In genomic region chr2:33626262-33627057, GRCm38 (mm10) we compare ENCODE assay signal across 16 mouse cellular contexts. TPM values are rescaled to one million over a fixed set of nuclear protein-coding genes. Genes with fewer than 3 reads are reported as not detected.
DNase-seq lines count a peak whose midpoint lies in the region; ATAC-seq and TF ChIP-seq lines count a peak whose summit lies in the region.
"Had no signal": no experiment of that assay in that cellular context is flagged by ENCODE, and none has a peak within 500 bp of the region (broad histone marks: within the 10 kb centered on the region; RNA-seq: fewer than 3 reads in every experiment).

No protein-coding gene starts in this region.

- no peak for TF ChIP-seq CTCF in midbrain, postnatal 0 days (IDR thresholded peaks at IDR 0.05)

- H3K27ac ChIP-seq in midbrain, embryonic 11.5 days (ENCODE audit: low read depth, low read length) = no peak overlapping the region
- no peak overlapping the region for H3K27ac ChIP-seq in midbrain, postnatal 0 days (ENCODE audit: low read depth, low read length)
- 0 out of 2 replicates have a peak overlapping the region, but pooled peaks have one; percentile 2 for H3K27ac ChIP-seq in embryonic facial prominence, embryonic 13.5 days
- peak overlapping the region; percentile 63 for H3K27ac ChIP-seq in limb, embryonic 10.5 days
- H3K27ac ChIP-seq: heart, embryonic 10.5 days; liver, embryonic 13.5 days; midbrain, embryonic 15.5 days had no signal

- H3K4me1 ChIP-seq in midbrain, embryonic 11.5 days (ENCODE audit: control insufficient read depth, insufficient read depth, low read length) = peaks cover 36% of the 10 kb centered on the region
- H3K4me1 ChIP-seq in midbrain, postnatal 0 days (ENCODE audit: insufficient read depth, low read length) = no peaks in the 10 kb centered on the region
- H3K4me1 ChIP-seq in embryonic facial prominence, embryonic 13.5 days = peaks cover 64% of the 10 kb centered on the region
- peaks cover 91% of the 10 kb centered on the region for H3K4me1 ChIP-seq in limb, embryonic 10.5 days
- H3K4me1 ChIP-seq: liver, embryonic 13.5 days had no signal

- H3K9me3 ChIP-seq in midbrain, embryonic 11.5 days (ENCODE audit: control insufficient read depth, low read length) = no peaks in the 10 kb centered on the region
- H3K9me3 ChIP-seq in midbrain, postnatal 0 days (ENCODE audit: low read length) = no peaks in the 10 kb centered on the region
- H3K9me3 ChIP-seq in embryonic facial prominence, embryonic 13.5 days = no peaks in the 10 kb centered on the region
- H3K9me3 ChIP-seq in limb, embryonic 10.5 days (replicated peaks) = no peaks in the 10 kb centered on the region
- H3K9me3 ChIP-seq: heart, embryonic 10.5 days; liver, embryonic 13.5 days; midbrain, embryonic 15.5 days had no signal

- H3K27me3 ChIP-seq in midbrain, embryonic 11.5 days (ENCODE audit: control insufficient read depth, insufficient read depth, low read length) = peaks cover 100% of the 10 kb centered on the region
- peaks cover 69% of the 10 kb centered on the region for H3K27me3 ChIP-seq in midbrain, postnatal 0 days (ENCODE audit: insufficient read depth, low read length)
- peaks cover 85% of the 10 kb centered on the region for H3K27me3 ChIP-seq in embryonic facial prominence, embryonic 13.5 days
- H3K27me3 ChIP-seq in limb, embryonic 10.5 days (ENCODE audit: low read depth, poor library complexity, severe bottlenecking) = peaks cover 67% of the 10 kb centered on the region
- H3K27me3 ChIP-seq: Patski had no signal

- DNase-seq in midbrain, embryonic 11.5 days (ENCODE audit: low spot score, missing footprints) = peak; percentile 90
- no peak for DNase-seq in midbrain, postnatal 0 days (ENCODE audit: low spot score)
- DNase-seq in limb, embryonic 10.5 days (ENCODE audit: low spot score) = peak; percentile 47
- peak; percentile 60 for DNase-seq in retina, embryonic 14.5 days (ENCODE audit: low spot score)
- no peak for DNase-seq in urinary bladder, adult 18-20 months (ENCODE audit: low spot score in 2 of 2)
- no peak for DNase-seq in heart, adult 9 months (ENCODE audit: low spot score in 2 of 2)
- no peak for DNase-seq in heart, postnatal 14 days
- DNase-seq: cerebellum, postnatal 10 days; kidney, postnatal 25 days; layer of hippocampus, postnatal 36 days; liver, embryonic 13.5 days had no signal

- WGBS in midbrain, embryonic 11.5 days = 28% methylated on average over 16 of the region's 16 CpGs
- 27% methylated on average over 16 of the region's 16 CpGs for WGBS in midbrain, postnatal 0 days
- WGBS in embryonic facial prominence, embryonic 13.5 days = 15% methylated on average over 16 of the region's 16 CpGs
- 18% methylated on average over 16 of the region's 16 CpGs for WGBS in limb, embryonic 10.5 days

- H3K9ac ChIP-seq in midbrain, embryonic 11.5 days (ENCODE audit: low read length) = no peak overlapping the region
- no peak overlapping the region for H3K9ac ChIP-seq in midbrain, postnatal 0 days (replicated peaks; ENCODE audit: low read length, poor library complexity, severe bottlenecking)
- H3K9ac ChIP-seq in embryonic facial prominence, embryonic 13.5 days = peak overlapping the region; percentile 17; the same call in 1 of the 2 replicates
- H3K9ac ChIP-seq: liver, embryonic 13.5 days; midbrain, embryonic 15.5 days had no signal

- no peaks in the 10 kb centered on the region for H3K36me3 ChIP-seq in midbrain, embryonic 11.5 days (ENCODE audit: control insufficient read depth, insufficient read depth, low read length)
- H3K36me3 ChIP-seq in midbrain, postnatal 0 days (ENCODE audit: insufficient read depth, low read length) = no peaks in the 10 kb centered on the region
- no peaks in the 10 kb centered on the region for H3K36me3 ChIP-seq in embryonic facial prominence, embryonic 13.5 days
- peaks cover 33% of the 10 kb centered on the region for H3K36me3 ChIP-seq in limb, embryonic 10.5 days
- H3K36me3 ChIP-seq: heart, embryonic 10.5 days; liver, embryonic 13.5 days; midbrain, embryonic 15.5 days had no signal

- no peak overlapping the region for H3K4me3 ChIP-seq in midbrain, embryonic 11.5 days (ENCODE audit: low read depth, low read length)
- no peak overlapping the region for H3K4me3 ChIP-seq in midbrain, postnatal 0 days (ENCODE audit: low read depth, low read length)
- H3K4me3 ChIP-seq in embryonic facial prominence, embryonic 13.5 days = no peak overlapping the region
- H3K4me3 ChIP-seq in limb, embryonic 10.5 days = peak overlapping the region; percentile 22; the same call in 1 of the 2 replicates
- H3K4me3 ChIP-seq: heart, embryonic 10.5 days; liver, embryonic 13.5 days; midbrain, embryonic 15.5 days had no signal

- no peak for ATAC-seq in midbrain, embryonic 11.5 days (ENCODE audit: low FRiP score)
- ATAC-seq in midbrain, postnatal 0 days (ENCODE audit: low FRiP score) = no peak
- ATAC-seq in embryonic facial prominence, embryonic 13.5 days (ENCODE audit: insufficient number of reproducible peaks, insufficient read depth, low FRiP score, low TSS enrichment, low read depth) = no peak
- ATAC-seq: midbrain, embryonic 15.5 days; Patski had no signal

- no peak overlapping the region for H3K4me2 ChIP-seq in midbrain, embryonic 11.5 days
- no peak overlapping the region for H3K4me2 ChIP-seq in midbrain, postnatal 0 days (ENCODE audit: low read depth, low read length, poor library complexity, severe bottlenecking)
- peak overlapping the region; percentile 24; the same call in 1 of the 2 replicates for H3K4me2 ChIP-seq in embryonic facial prominence, embryonic 13.5 days
- H3K4me2 ChIP-seq: liver, embryonic 13.5 days; midbrain, embryonic 15.5 days had no signal

- intact Hi-C loops in heart, postnatal 14 days (cut with DNase I) = no loop called here

RNA-seq across cellular contexts. Expression of gene Lmx1b, which starts 13.9 kb away (rescaled TPM):
- polyA plus RNA-seq in midbrain, embryonic 11.5 days (2014; fragmentation: Nextera tagmentation; extraction: Ambion mirVana) = 2.0 and 2.2 TPM in 2 replicates
- 7.0 and 8.4 TPM in 2 replicates for total RNA-seq in midbrain, postnatal 0 days (2014; rRNA removed)
- polyA plus RNA-seq in midbrain, postnatal 0 days (2015; fragmentation: Nextera tagmentation; extraction: Ambion mirVana) = 0.65 and 0.83 TPM in 2 replicates
- polyA plus RNA-seq in embryonic facial prominence, embryonic 13.5 days (2015; fragmentation: Nextera tagmentation; extraction: Ambion mirVana) = 0.55 TPM in 2 replicates
- 11.0 and 13.9 TPM in 2 replicates for polyA plus RNA-seq in limb, embryonic 10.5 days (2016; fragmentation: Nextera tagmentation; extraction: Ambion mirVana)
- total RNA-seq in heart, postnatal 14 days (2021) = under 1 TPM; 0.05 to 0.38 TPM
- total RNA-seq: hematopoietic stem cell, adult 5-6 weeks had no signal
- polyA plus RNA-seq: liver, embryonic 13.5 days had no signal

Comparison
In these comparisons a context has a peak if more than half of its experiments do, and no peak if none do; other contexts are left out.
1. DNase-seq: peak in midbrain, embryonic 11.5 days (single experiment), limb, embryonic 10.5 days (single experiment) and retina, embryonic 14.5 days (single experiment); none in midbrain, postnatal 0 days (single experiment), urinary bladder, adult 18-20 months (0 of 2), heart, adult 9 months (0 of 2) and heart, postnatal 14 days (0 of 2).
2. H3K27ac ChIP-seq: peak in embryonic facial prominence, embryonic 13.5 days (single experiment) and limb, embryonic 10.5 days (single experiment); none in midbrain, embryonic 11.5 days (single experiment) and midbrain, postnatal 0 days (single experiment).